Mouse (Mus musculus) testis, adult 2 months (tissue): ENCODE data around the gene Phxr2. TPM values are rescaled to one million over a fixed set of nuclear protein-coding genes. Genes with fewer than 3 reads are reported as not detected.

Source experiments
- H3K27ac ChIP-seq: fragments of 200-500 bp; 2 replicates; pipeline ENCODE4 v1.5.1; 2012; ENCODE audit warnings: low read depth, low read length; ENCODE audit not compliant: control insufficient read depth, insufficient read depth
- H3K27me3 ChIP-seq: fragments of 200-500 bp; 2 replicates; pipeline ENCODE4 v1.6.1; 2012; ENCODE audit warnings: mild to moderate bottlenecking, low read length, moderate library complexity; ENCODE audit not compliant: control insufficient read depth, insufficient read depth
- H3K36me3 ChIP-seq: fragments of 200-500 bp; 2 replicates; pipeline ENCODE4 v1.6.1; 2012; ENCODE audit warnings: mild to moderate bottlenecking, low read length; ENCODE audit not compliant: control insufficient read depth, insufficient read depth
- H3K4me1 ChIP-seq: fragments of 200-500 bp; 2 replicates; pipeline ENCODE4 v1.6.1; 2012; ENCODE audit warnings: low read length; ENCODE audit not compliant: control insufficient read depth, insufficient read depth
- H3K4me3 ChIP-seq: fragments of 200-500 bp; 2 replicates; pipeline ENCODE4 v1.5.1; 2012; ENCODE audit warnings: low read depth, mild to moderate bottlenecking, low read length, moderate library complexity, mixed read lengths; ENCODE audit not compliant: control insufficient read depth
- CTCF ChIP-seq: fragments of 200-500 bp; IDR thresholded peaks from 2 replicates; pipeline ENCODE4 v1.5.1; 2012; ENCODE audit warnings: low read depth, mild to moderate bottlenecking, inconsistent platforms, low read length, moderate library complexity; ENCODE audit not compliant: control insufficient read depth, insufficient read depth, insufficient replicate concordance
- POLR2A ChIP-seq: fragments of 200-500 bp; IDR thresholded peaks from 2 replicates; pipeline ENCODE4 v1.6.1; 2012; ENCODE audit warnings: low read depth, mild to moderate bottlenecking, inconsistent platforms, low read length, moderate library complexity; ENCODE audit not compliant: control insufficient read depth
- polyA plus RNA-seq: library from polyadenylated mRNA; depleted of rRNA; stranded (reverse); fragments of >200 nt; gene quantifications from 2 replicates; pipeline ENCODE4 v1.2.3, GENCODE M21; 2012

Phxr2 gene
- polyA plus RNA-seq, 1 experiment: not detected

GRCm38 (mm10) chr10:99132189-99132588 is 6.1 kb upstream of the Phxr2 start:
- Histone ChIP-seq H3K4me3 (no peak overlapping the region), H3K4me1 (no peaks in the 10 kb centered on the region), H3K27ac (no peak overlapping the region), H3K36me3 (no peaks in the 10 kb centered on the region), H3K27me3 (no peaks in the 10 kb centered on the region)
- TF ChIP-seq POLR2A (no peak), CTCF (no peak)

- Histone ChIP-seq H3K36me3 (no peaks in the 10 kb centered on the region), H3K4me3 (no peak overlapping the region), H3K27ac (no peak overlapping the region), H3K27me3 (no peaks in the 10 kb centered on the region), H3K4me1 (no peaks in the 10 kb centered on the region)
- TF ChIP-seq POLR2A (no peak), CTCF (no peak)
Measured at GRCm38 (mm10) chr10:99131298-99131697, 5.2 kb upstream of the Phxr2 start.

- Histone ChIP-seq H3K27me3 (no peaks in the 10 kb centered on the region), H3K27ac (0 out of 2 replicates have a peak overlapping the region, but pooled peaks have one; percentile 16), H3K4me3 (no peak overlapping the region), H3K36me3 (no peaks in the 10 kb centered on the region), H3K4me1 (no peaks in the 10 kb centered on the region)
- no peak for TF ChIP-seq CTCF
- TF ChIP-seq POLR2A: no peak
Measured at GRCm38 (mm10) chr10:99130611-99131010, 4.5 kb upstream of the Phxr2 start.

- TF ChIP-seq POLR2A: no peak
- TF ChIP-seq CTCF: no peak
- H3K27ac ChIP-seq: no peak overlapping the region
- no peaks in the 10 kb centered on the region for H3K4me1 ChIP-seq
- H3K27me3 ChIP-seq: no peaks in the 10 kb centered on the region
- H3K36me3 ChIP-seq: no peaks in the 10 kb centered on the region
- no peak overlapping the region for H3K4me3 ChIP-seq
Measured at GRCm38 (mm10) chr10:99127691-99128261, 1.7 kb upstream of the Phxr2 start.

- no peak for TF ChIP-seq POLR2A
- TF ChIP-seq CTCF: no peak
- no peaks in the 10 kb centered on the region for H3K4me1 ChIP-seq
- no peak overlapping the region for H3K4me3 ChIP-seq
- no peaks in the 10 kb centered on the region for H3K27me3 ChIP-seq
- H3K27ac ChIP-seq: no peak overlapping the region
- H3K36me3 ChIP-seq: no peaks in the 10 kb centered on the region
Measured at GRCm38 (mm10) chr10:99126954-99127353, 829 bp upstream of the Phxr2 start.

GRCm38 (mm10) chr10:99119471-99119870 is 6.7 kb downstream of the Phxr2 start:
- no peaks in the 10 kb centered on the region for H3K36me3 ChIP-seq
- no peak overlapping the region for H3K4me3 ChIP-seq
- TF ChIP-seq CTCF (no peak), POLR2A (no peak)
- H3K4me1 ChIP-seq: peaks cover 3% of the 10 kb centered on the region
- H3K27me3 ChIP-seq: no peaks in the 10 kb centered on the region
- no peak overlapping the region for H3K27ac ChIP-seq

GRCm38 (mm10) chr10:99118697-99119096 is 7.4 kb downstream of the Phxr2 start:
- Histone ChIP-seq H3K4me3 (no peak overlapping the region), H3K27me3 (no peaks in the 10 kb centered on the region), H3K27ac (no peak overlapping the region), H3K36me3 (no peaks in the 10 kb centered on the region), H3K4me1 (peaks cover 3% of the 10 kb centered on the region)
- no peak for TF ChIP-seq POLR2A
- TF ChIP-seq CTCF: no peak
